Mouse (Mus musculus) neural tube, embryonic 11.5 days (tissue): Measurements from ENCODE around the gene Ttll13. TPM values are rescaled to one million over a fixed set of nuclear protein-coding genes. Genes with fewer than 3 reads are reported as not detected.

Experiments used
- ATAC-seq: fragments of 200-750 bp; cut with Nextera tagmentation; 2 replicates; pipeline ENCODE4 v1.8.0; 2017; ENCODE audit warnings: moderate number of reproducible peaks, mild to moderate bottlenecking, moderate TSS enrichment, moderate library complexity; ENCODE audit not compliant: insufficient read depth, low FRiP score, low TSS enrichment
- DNase-seq: peaks from one replicate; pipeline ENCODE4 v3.0.0-alpha.2; 2015; ENCODE audit warnings: low spot score
- H3K27ac ChIP-seq: fragments of 300-500 bp; sonication (generic); 2 replicates; pipeline ENCODE4 v1.5.1; 2014; ENCODE audit warnings: low read depth, mild to moderate bottlenecking, low read length
- H3K27me3 ChIP-seq: fragments of 300-500 bp; sonication (generic); 2 replicates; pipeline ENCODE4 v1.6.1; 2014; ENCODE audit warnings: mild to moderate bottlenecking, low read length, mixed read lengths; ENCODE audit not compliant: control insufficient read depth, insufficient read depth
- H3K36me3 ChIP-seq: fragments of 300-500 bp; sonication (generic); 2 replicates; pipeline ENCODE4 v1.6.1; 2014; ENCODE audit warnings: mild to moderate bottlenecking, low read length, moderate library complexity, mixed read lengths; ENCODE audit not compliant: control insufficient read depth, insufficient read depth
- H3K4me1 ChIP-seq: fragments of 300-500 bp; sonication (generic); 2 replicates; pipeline ENCODE4 v1.6.1; 2014; ENCODE audit warnings: low read length, mixed read lengths; ENCODE audit not compliant: control insufficient read depth, insufficient read depth
- H3K4me2 ChIP-seq: fragments of 300-500 bp; sonication (generic); 2 replicates; pipeline ENCODE4 v1.6.1; 2014; ENCODE audit warnings: low read depth, mild to moderate bottlenecking, moderate library complexity
- H3K4me3 ChIP-seq: fragments of 300-500 bp; sonication (generic); 2 replicates; pipeline ENCODE4 v1.5.1; 2014; ENCODE audit warnings: low read depth, low read length
- H3K9ac ChIP-seq: fragments of 300-500 bp; sonication (generic); 2 replicates; pipeline ENCODE4 v1.6.1; 2014; ENCODE audit warnings: mild to moderate bottlenecking, low read length
- H3K9me3 ChIP-seq: fragments of 300-500 bp; sonication (generic); 2 replicates; pipeline ENCODE4 v1.6.1; 2016; ENCODE audit warnings: low read length; ENCODE audit not compliant: control insufficient read depth
- WGBS: fragments of 180-500 bp; shearing (Covaris S2); extraction: QIAGEN DNeasy Blood & Tissue Kit; methylation state at CpG from one replicate; pipeline ENCODE4 v1.1.7; 2014; 5-methylcytosine and 5-hydroxymethylcytosine counted together
- polyA plus RNA-seq: library from polyadenylated mRNA; unstranded; fragments of >200 nt; fragmentation: Nextera tagmentation; extraction: Ambion mirVana; gene quantifications from 2 replicates; pipeline ENCODE4 v1.2.1, GENCODE M21; 2014

Ttll13 gene
- polyA plus RNA-seq, 1 experiment from 2014 or later: 2.1 TPM

- Histone ChIP-seq H3K9ac (no peak overlapping the region), H3K27me3 (no peaks in the 10 kb centered on the region), H3K4me1 (no peaks in the 10 kb centered on the region), H3K27ac (no peak overlapping the region), H3K36me3 (no peaks in the 10 kb centered on the region), H3K9me3 (no peaks in the 10 kb centered on the region), H3K4me2 (no peak overlapping the region), H3K4me3 (0 out of 2 replicates have a peak overlapping the region, but pooled peaks have one; percentile 8)
- DNase-seq (no peak), ATAC-seq (no peak)
- 90% methylated on average over 10 of the region's 10 CpGs for WGBS
These were observed 37.3 kb upstream of the Ttll13 start for GRCm38 (mm10) chr7:80208738-80209430.

DNA sequence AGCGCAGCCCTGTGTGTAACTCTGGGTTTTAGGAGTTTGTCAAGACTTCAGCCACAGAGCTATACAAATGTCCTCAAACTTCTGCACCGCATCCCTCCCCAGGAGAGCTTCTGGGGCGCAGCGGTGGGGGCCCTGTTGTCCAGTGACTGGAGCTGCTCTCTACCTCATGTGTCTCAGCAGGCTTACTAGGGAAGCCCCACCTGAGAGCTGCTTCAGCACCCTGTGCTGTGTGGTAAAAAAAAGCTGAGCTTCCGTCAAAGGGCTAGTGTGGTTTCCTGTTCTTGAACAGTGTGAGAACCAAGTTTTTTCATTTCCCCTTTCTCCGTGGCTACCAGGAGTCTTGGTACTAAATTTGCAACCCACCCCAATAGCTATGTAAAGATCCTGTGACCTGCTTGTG lies 36.5 kb upstream of the Ttll13 start:
- H3K27me3 ChIP-seq: no peaks in the 10 kb centered on the region
- no peak for DNase-seq
- no peak overlapping the region for H3K27ac ChIP-seq
- no peaks in the 10 kb centered on the region for H3K36me3 ChIP-seq
- H3K4me3 ChIP-seq: no peak overlapping the region
- no peak overlapping the region for H3K9ac ChIP-seq
- no peak overlapping the region for H3K4me2 ChIP-seq
- no peaks in the 10 kb centered on the region for H3K9me3 ChIP-seq
- WGBS: 87% methylated on average over 6 of the region's 6 CpGs
- no peaks in the 10 kb centered on the region for H3K4me1 ChIP-seq
- no peak for ATAC-seq

DNA sequence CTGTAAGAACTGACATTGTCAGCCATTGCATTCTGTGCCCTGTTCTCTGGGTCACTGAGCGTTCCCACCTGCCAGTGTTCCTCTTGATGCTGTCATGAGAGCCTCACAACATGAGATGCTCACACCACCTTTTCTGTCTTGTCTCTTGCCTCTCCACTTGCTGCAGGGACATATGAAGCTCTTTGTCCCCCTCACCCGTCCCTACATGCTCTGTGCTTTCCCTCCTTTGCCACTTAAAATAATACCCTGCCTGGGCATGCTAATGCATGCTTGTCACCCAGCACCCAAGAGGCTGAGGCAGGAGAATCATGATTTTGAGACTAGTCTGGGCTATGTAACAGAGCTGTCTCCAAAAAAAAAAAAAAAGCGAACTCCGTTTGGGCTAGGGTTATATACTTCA lies 35.2 kb upstream of the Ttll13 start:
- H3K4me2 ChIP-seq: no peak overlapping the region
- no peaks in the 10 kb centered on the region for H3K27me3 ChIP-seq
- no peak for ATAC-seq
- no peaks in the 10 kb centered on the region for H3K4me1 ChIP-seq
- H3K36me3 ChIP-seq: no peaks in the 10 kb centered on the region
- WGBS: 89% methylated on average over 4 of the region's 4 CpGs
- H3K27ac ChIP-seq: no peak overlapping the region
- DNase-seq: no peak
- no peak overlapping the region for H3K4me3 ChIP-seq
- H3K9ac ChIP-seq: no peak overlapping the region
- no peaks in the 10 kb centered on the region for H3K9me3 ChIP-seq

- H3K27me3 ChIP-seq: no peaks in the 10 kb centered on the region
- DNase-seq (no peak), ATAC-seq (no peak)
- no peak overlapping the region for H3K4me2 ChIP-seq
- no peak overlapping the region for H3K9ac ChIP-seq
- no peak overlapping the region for H3K4me3 ChIP-seq
- H3K9me3 ChIP-seq: no peaks in the 10 kb centered on the region
- H3K36me3 ChIP-seq: no peaks in the 10 kb centered on the region; the same call in 1 of the 2 replicates
- 93% methylated on average over 7 of the region's 7 CpGs for WGBS
- no peaks in the 10 kb centered on the region for H3K4me1 ChIP-seq
- H3K27ac ChIP-seq: no peak overlapping the region
These were observed 32.6 kb upstream of the Ttll13 start for GRCm38 (mm10) chr7:80213604-80214003.

GRCm38 (mm10) chr7:80214459-80214858 lies 31.7 kb upstream of the Ttll13 start:
- Histone ChIP-seq H3K9ac (no peak overlapping the region), H3K4me3 (no peak overlapping the region), H3K27me3 (no peaks in the 10 kb centered on the region), H3K9me3 (no peaks in the 10 kb centered on the region), H3K4me1 (no peaks in the 10 kb centered on the region), H3K4me2 (no peak overlapping the region), H3K27ac (no peak overlapping the region), H3K36me3 (peaks cover 4% of the 10 kb centered on the region)
- DNase-seq: no peak
- 83% methylated on average over 8 of the region's 8 CpGs for WGBS
- no peak for ATAC-seq

DNA sequence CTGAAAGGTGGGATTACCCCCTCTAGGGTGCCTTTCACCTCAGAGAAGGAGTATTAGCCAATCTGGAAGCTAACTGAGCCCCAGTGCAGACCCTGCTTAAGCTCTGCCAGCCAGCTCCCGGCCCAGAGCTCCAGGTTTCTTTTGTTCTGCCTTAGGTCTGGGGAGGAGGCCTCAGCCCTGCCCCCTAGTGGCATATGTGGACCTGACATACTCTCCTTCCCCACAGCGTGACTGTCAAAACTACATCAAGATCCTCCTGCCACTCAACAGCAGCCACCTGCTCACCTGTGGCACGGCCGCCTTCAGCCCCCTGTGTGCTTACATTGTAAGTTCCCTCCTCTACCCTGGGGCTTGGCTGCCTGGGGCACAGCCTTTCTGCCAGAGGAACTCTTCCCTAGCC lies 30.8 kb upstream of the Ttll13 start:
- ATAC-seq (peak; percentile 69), DNase-seq (peak; percentile 82)
- Histone ChIP-seq H3K9ac (peak overlapping the region; percentile 35; the same call in 1 of the 2 replicates), H3K4me2 (no peak overlapping the region), H3K4me3 (no peak overlapping the region), H3K27me3 (no peaks in the 10 kb centered on the region), H3K9me3 (no peaks in the 10 kb centered on the region), H3K36me3 (peaks cover 4% of the 10 kb centered on the region), H3K4me1 (no peaks in the 10 kb centered on the region), H3K27ac (no peak overlapping the region)
- 40% methylated on average over 4 of the region's 4 CpGs for WGBS

GRCm38 (mm10) chr7:80216566-80216965 lies 29.6 kb upstream of the Ttll13 start:
- no peak overlapping the region for H3K9ac ChIP-seq
- no peak for ATAC-seq
- H3K9me3 ChIP-seq: no peaks in the 10 kb centered on the region
- DNase-seq: no peak
- H3K4me1 ChIP-seq: no peaks in the 10 kb centered on the region
- no peaks in the 10 kb centered on the region for H3K27me3 ChIP-seq
- 75% methylated on average over 8 of the region's 8 CpGs for WGBS
- no peak overlapping the region for H3K4me3 ChIP-seq
- H3K4me2 ChIP-seq: no peak overlapping the region
- peaks cover 4% of the 10 kb centered on the region for H3K36me3 ChIP-seq
- H3K27ac ChIP-seq: no peak overlapping the region

DNA sequence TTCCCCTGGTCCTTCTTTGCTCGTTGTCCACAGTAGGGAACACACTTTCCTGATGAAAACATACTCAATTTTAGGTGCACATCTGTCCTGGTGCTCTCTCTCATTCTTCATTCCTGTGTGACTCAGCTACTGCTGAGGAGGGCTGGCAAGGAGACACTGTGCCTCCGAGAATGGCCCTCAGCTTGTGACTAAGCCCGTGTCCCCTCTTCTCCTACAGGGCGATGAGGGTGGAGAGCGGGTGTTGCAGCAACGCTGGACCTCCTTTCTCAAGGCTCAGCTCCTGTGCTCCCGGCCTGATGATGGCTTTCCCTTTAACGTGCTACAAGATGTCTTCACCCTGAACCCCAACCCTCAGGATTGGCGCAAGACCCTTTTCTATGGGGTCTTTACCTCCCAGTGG lies 27.5 kb upstream of the Ttll13 start:
- no peaks in the 10 kb centered on the region for H3K9me3 ChIP-seq
- 93% methylated on average over 9 of the region's 9 CpGs for WGBS
- H3K4me2 ChIP-seq: no peak overlapping the region
- no peaks in the 10 kb centered on the region for H3K27me3 ChIP-seq
- no peaks in the 10 kb centered on the region for H3K4me1 ChIP-seq
- peaks cover 6% of the 10 kb centered on the region for H3K36me3 ChIP-seq
- H3K4me3 ChIP-seq: no peak overlapping the region
- no peak overlapping the region for H3K27ac ChIP-seq
- ATAC-seq: no peak
- DNase-seq: no peak
- no peak overlapping the region for H3K9ac ChIP-seq

DNA sequence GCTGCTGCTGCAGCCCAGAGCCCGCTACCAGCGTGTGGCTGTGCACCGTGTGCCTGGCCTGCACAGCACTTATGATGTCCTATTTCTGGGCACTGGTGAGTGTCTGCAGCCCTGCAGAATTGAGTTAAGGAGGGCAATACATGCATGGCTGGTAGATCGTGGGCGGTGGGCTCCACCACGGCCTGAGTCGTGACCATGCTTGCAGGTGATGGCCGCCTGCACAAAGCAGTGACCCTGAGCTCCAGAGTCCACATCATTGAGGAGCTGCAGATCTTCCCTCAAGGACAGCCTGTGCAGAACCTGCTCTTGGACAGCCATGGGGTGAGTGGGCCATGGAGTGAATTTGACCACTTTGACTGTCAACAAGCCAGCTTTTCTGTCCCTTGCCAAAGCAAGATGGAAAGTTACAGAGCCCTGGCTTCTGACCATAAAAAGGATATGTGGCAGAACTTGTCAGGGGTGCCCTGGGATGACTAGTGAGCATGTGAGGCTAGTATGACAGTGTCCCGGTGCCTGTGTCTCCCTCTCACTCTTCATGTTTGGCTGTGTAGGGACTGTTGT lies 25.9 kb upstream of the Ttll13 start:
- no peak overlapping the region for H3K9ac ChIP-seq
- no peaks in the 10 kb centered on the region for H3K9me3 ChIP-seq
- no peak overlapping the region for H3K27ac ChIP-seq
- H3K36me3 ChIP-seq: peaks cover 7% of the 10 kb centered on the region
- H3K4me1 ChIP-seq: no peaks in the 10 kb centered on the region
- ATAC-seq (no peak), DNase-seq (no peak)
- H3K27me3 ChIP-seq: no peaks in the 10 kb centered on the region
- WGBS: 96% methylated on average over 9 of the region's 9 CpGs
- H3K4me3 ChIP-seq: no peak overlapping the region
- no peak overlapping the region for H3K4me2 ChIP-seq
